Mouse (Mus musculus): ENCODE results near the gene Slc7a5. TPM values are rescaled to one million over a fixed set of nuclear protein-coding genes. Genes with fewer than 3 reads are reported as not detected.

Slc7a5 gene
- total RNA-seq (2023), result 10 to 100 TPM; 20.6 to 21.4 TPM

DNA sequence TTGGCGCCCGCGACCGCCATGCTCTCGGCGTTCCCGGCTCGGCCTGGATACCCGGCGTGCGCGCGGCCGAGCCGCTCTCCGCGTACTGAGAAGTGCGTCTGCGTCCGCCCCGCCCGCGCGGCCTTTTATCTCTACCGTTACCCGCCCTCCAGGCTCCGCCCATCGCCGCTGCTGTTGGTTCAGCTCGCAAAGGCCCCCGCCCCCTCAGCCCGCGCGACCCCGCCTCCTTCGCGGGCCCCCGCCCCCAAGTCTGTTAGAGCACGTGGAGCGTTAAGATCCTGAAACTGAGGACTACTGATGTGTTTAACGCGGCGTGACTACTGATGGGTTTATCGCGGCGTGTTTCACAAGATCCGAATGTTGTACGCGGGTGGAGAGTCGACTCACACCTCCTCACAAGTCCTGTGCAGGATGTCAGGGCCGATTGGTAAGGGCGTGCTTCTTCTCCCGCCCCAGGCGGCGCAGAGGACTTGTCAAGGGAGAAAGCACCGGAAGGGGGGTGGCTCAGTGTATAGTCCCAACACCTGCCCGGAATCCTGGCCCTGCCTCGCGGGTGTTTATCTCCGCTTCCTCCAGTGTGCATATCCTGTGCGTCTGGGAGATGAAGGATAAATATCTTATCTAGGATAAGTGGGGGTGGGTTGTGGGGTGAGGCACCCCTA is at the start of gene Slc7a5:
TSS of gene Slc7a5 (minus strand) at position 108 of the 662 bp plus-strand sequence.

DNA sequence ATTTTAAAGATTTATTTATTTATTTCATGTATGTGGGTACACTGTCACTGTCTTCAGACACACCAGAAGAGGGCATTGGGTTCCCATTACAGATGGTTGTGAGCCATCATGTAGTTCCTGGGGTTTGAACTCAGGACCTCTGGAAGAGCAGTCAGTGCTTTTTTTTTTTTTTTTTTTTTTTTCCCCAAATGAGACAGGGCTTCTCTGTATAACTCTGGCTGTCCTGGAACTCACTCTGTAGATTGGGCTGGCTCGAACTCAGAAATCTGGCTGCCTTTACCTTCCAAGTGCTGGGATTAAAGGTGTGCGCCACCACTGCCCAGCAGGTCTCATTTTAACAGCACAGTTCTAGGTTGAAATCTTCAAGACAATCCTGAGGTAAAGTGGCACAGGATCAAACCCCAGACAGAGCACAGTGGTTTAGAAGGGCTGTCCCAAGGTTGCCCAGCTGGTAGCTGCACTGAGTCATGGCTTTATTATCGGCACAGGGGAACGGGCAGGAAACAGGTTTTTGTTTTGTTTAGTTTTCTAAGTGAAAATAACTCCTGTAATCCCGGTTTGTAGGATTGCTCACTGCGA is 41.8 kb upstream of the Slc7a5 start, which contains the start of gene Banp:
TSS of gene Banp (plus strand) at position 529 of the 579 bp plus-strand sequence.

DNA sequence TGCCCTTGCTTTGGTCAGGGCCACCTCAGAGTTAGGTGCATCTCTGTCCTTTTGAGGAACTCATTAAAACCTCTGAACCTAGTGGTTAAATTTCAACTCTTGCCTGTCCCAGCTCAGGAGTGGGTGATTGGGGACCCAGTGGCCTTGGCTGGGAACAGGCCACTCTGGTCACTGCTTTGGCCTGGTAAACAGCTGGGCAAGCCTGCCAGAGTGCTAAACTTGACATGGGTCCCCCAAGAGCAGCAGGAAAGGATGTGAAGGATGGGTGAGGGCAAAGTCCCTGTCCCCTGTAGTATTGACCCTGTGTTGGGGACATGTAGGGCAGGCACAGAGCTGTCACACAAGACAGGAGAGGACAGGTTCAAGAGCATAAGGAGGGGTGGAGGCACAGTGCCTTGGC is 37.3 kb upstream of the Slc7a5 start, which contains the start of gene Car5a:
TSS of gene Car5a (minus strand) at position 74 of the 400 bp plus-strand sequence.

Other genes with a start within 250 kb of the Slc7a5 start
- gene Jph3, start 178.1 kb downstream of the Slc7a5 start, total RNA-seq (2023), result not detected
- gene Klhdc4, start 78.1 kb downstream of the Slc7a5 start, total RNA-seq (2023), result 10 to 100 TPM; 38.4 to 41.2 TPM
- under 1 TPM in 1 of 2 experiments, not detected in 1; 0.28 TPM for gene Car5a, start 37.2 kb upstream of the Slc7a5 start, total RNA-seq (2023)
- 10 to 100 TPM; 25.6 to 39.0 TPM for gene Banp, start 42.1 kb upstream of the Slc7a5 start, total RNA-seq (2023)